Mouse (Mus musculus): ENCODE results near the gene Zfp978. TPM values are rescaled to one million over a fixed set of nuclear protein-coding genes. Genes with fewer than 3 reads are reported as not detected.
"Not testable (repeated sequence)": the region's sequence is repeated elsewhere in the genome, so short reads cannot be mapped to it uniquely, and the experiment has no call there.

The Zfp978 gene
- polyA plus RNA-seq, 1 experiment from 2014 or later: not detected

GRCm38 (mm10) chr4:147418333-147418732, 57.2 kb downstream of the Zfp978 start:
- H3K4me1 ChIP-seq (ENCODE audit: control insufficient read depth, insufficient read depth, low read depth, low read length); H3K9ac ChIP-seq (ENCODE audit: low read depth, low read length); H3K4me3 ChIP-seq (ENCODE audit: low read length); H3K27me3 ChIP-seq (replicated peaks; ENCODE audit: control insufficient read depth, insufficient read depth, low read length); H3K4me2 ChIP-seq (ENCODE audit: low read length); H3K36me3 ChIP-seq (ENCODE audit: control insufficient read depth, insufficient read depth, low read length); ATAC-seq; H3K27ac ChIP-seq (ENCODE audit: low read depth, low read length): not testable (repeated sequence)
- WGBS: 61% methylated on average over 7 of the region's 7 CpGs
- peaks cover 40% of the 10 kb centered on the region for H3K9me3 ChIP-seq (ENCODE audit: control insufficient read depth, low read length)

GRCm38 (mm10) chr4:147419190-147419589, 58.1 kb downstream of the Zfp978 start:
- ATAC-seq; H3K9ac ChIP-seq (ENCODE audit: low read depth, low read length); H3K4me3 ChIP-seq (ENCODE audit: low read length); H3K27ac ChIP-seq (ENCODE audit: low read depth, low read length); H3K27me3 ChIP-seq (replicated peaks; ENCODE audit: control insufficient read depth, insufficient read depth, low read length); H3K4me2 ChIP-seq (ENCODE audit: low read length); H3K4me1 ChIP-seq (ENCODE audit: control insufficient read depth, insufficient read depth, low read depth, low read length); H3K36me3 ChIP-seq (ENCODE audit: control insufficient read depth, insufficient read depth, low read length): not testable (repeated sequence)
- WGBS: 90% methylated on average over 8 of the region's 8 CpGs
- peaks cover 46% of the 10 kb centered on the region for H3K9me3 ChIP-seq (ENCODE audit: control insufficient read depth, low read length)

- H3K9me3 ChIP-seq (ENCODE audit: control insufficient read depth, low read length): peaks cover 49% of the 10 kb centered on the region
- H3K9ac ChIP-seq (ENCODE audit: low read depth, low read length); H3K4me3 ChIP-seq (ENCODE audit: low read length); H3K36me3 ChIP-seq (ENCODE audit: control insufficient read depth, insufficient read depth, low read length); H3K4me2 ChIP-seq (ENCODE audit: low read length); H3K27me3 ChIP-seq (replicated peaks; ENCODE audit: control insufficient read depth, insufficient read depth, low read length); H3K27ac ChIP-seq (ENCODE audit: low read depth, low read length); ATAC-seq; H3K4me1 ChIP-seq (ENCODE audit: control insufficient read depth, insufficient read depth, low read depth, low read length): not testable (repeated sequence)
- 83% methylated on average over 5 of the region's 5 CpGs for WGBS
Measured at GRCm38 (mm10) chr4:147419756-147420590, 58.9 kb downstream of the Zfp978 start.

GRCm38 (mm10) chr4:147420794-147421193, 59.7 kb downstream of the Zfp978 start:
- Histone ChIP-seq H3K4me3 (ENCODE audit: low read length) (no peak overlapping the region), H3K27me3 (replicated peaks; ENCODE audit: control insufficient read depth, insufficient read depth, low read length) (no peaks in the 10 kb centered on the region), H3K9me3 (ENCODE audit: control insufficient read depth, low read length) (peaks cover 53% of the 10 kb centered on the region), H3K4me1 (ENCODE audit: control insufficient read depth, insufficient read depth, low read depth, low read length) (no peaks in the 10 kb centered on the region), H3K36me3 (ENCODE audit: control insufficient read depth, insufficient read depth, low read length) (no peaks in the 10 kb centered on the region), H3K9ac (ENCODE audit: low read depth, low read length) (no peak overlapping the region), H3K27ac (ENCODE audit: low read depth, low read length) (no peak overlapping the region), H3K4me2 (ENCODE audit: low read length) (no peak overlapping the region)
- WGBS: 79% methylated on average over 3 of the region's 3 CpGs
- no peak for ATAC-seq

GRCm38 (mm10) chr4:147421316-147421715, 60.2 kb downstream of the Zfp978 start:
- H3K4me3 ChIP-seq (ENCODE audit: low read length); H3K9ac ChIP-seq (ENCODE audit: low read depth, low read length); H3K4me1 ChIP-seq (ENCODE audit: control insufficient read depth, insufficient read depth, low read depth, low read length); H3K27me3 ChIP-seq (replicated peaks; ENCODE audit: control insufficient read depth, insufficient read depth, low read length); H3K4me2 ChIP-seq (ENCODE audit: low read length); H3K36me3 ChIP-seq (ENCODE audit: control insufficient read depth, insufficient read depth, low read length); ATAC-seq; H3K27ac ChIP-seq (ENCODE audit: low read depth, low read length): not testable (repeated sequence)
- peaks cover 50% of the 10 kb centered on the region for H3K9me3 ChIP-seq (ENCODE audit: control insufficient read depth, low read length)
- 29% methylated on average over 1 of the region's 1 CpGs for WGBS

GRCm38 (mm10) chr4:147423140-147423539, 62.0 kb downstream of the Zfp978 start:
- Histone ChIP-seq H3K9me3 (ENCODE audit: control insufficient read depth, low read length) (peaks cover 40% of the 10 kb centered on the region), H3K27ac (ENCODE audit: low read depth, low read length) (no peak overlapping the region), H3K36me3 (ENCODE audit: control insufficient read depth, insufficient read depth, low read length) (no peaks in the 10 kb centered on the region), H3K4me2 (ENCODE audit: low read length) (no peak overlapping the region), H3K4me3 (ENCODE audit: low read length) (no peak overlapping the region), H3K9ac (ENCODE audit: low read depth, low read length) (no peak overlapping the region), H3K4me1 (ENCODE audit: control insufficient read depth, insufficient read depth, low read depth, low read length) (no peaks in the 10 kb centered on the region), H3K27me3 (replicated peaks; ENCODE audit: control insufficient read depth, insufficient read depth, low read length) (no peaks in the 10 kb centered on the region)
- no peak for ATAC-seq
- 52% methylated on average over 3 of the region's 3 CpGs for WGBS

- ATAC-seq: no peak
- Histone ChIP-seq H3K4me3 (ENCODE audit: low read length) (no peak overlapping the region), H3K36me3 (ENCODE audit: control insufficient read depth, insufficient read depth, low read length) (no peaks in the 10 kb centered on the region), H3K27ac (ENCODE audit: low read depth, low read length) (no peak overlapping the region), H3K27me3 (replicated peaks; ENCODE audit: control insufficient read depth, insufficient read depth, low read length) (no peaks in the 10 kb centered on the region), H3K4me1 (ENCODE audit: control insufficient read depth, insufficient read depth, low read depth, low read length) (no peaks in the 10 kb centered on the region), H3K4me2 (ENCODE audit: low read length) (no peak overlapping the region), H3K9me3 (ENCODE audit: control insufficient read depth, low read length) (peaks cover 39% of the 10 kb centered on the region), H3K9ac (ENCODE audit: low read depth, low read length) (no peak overlapping the region)
- 61% methylated on average over 4 of the region's 4 CpGs for WGBS
Measured at GRCm38 (mm10) chr4:147423641-147424298, 62.7 kb downstream of the Zfp978 start.

- H3K36me3 ChIP-seq (ENCODE audit: control insufficient read depth, insufficient read depth, low read length): not testable (repeated sequence)
Measured at GRCm38 (mm10) chr4:147424404-147424803, 63.3 kb downstream of the Zfp978 start.

GRCm38 (mm10) chr4:147425615-147426347, 64.7 kb downstream of the Zfp978 start:
- H3K36me3 ChIP-seq (ENCODE audit: control insufficient read depth, insufficient read depth, low read length); H3K9ac ChIP-seq (ENCODE audit: low read depth, low read length); H3K4me2 ChIP-seq (ENCODE audit: low read length); H3K27me3 ChIP-seq (replicated peaks; ENCODE audit: control insufficient read depth, insufficient read depth, low read length); H3K4me3 ChIP-seq (ENCODE audit: low read length); H3K4me1 ChIP-seq (ENCODE audit: control insufficient read depth, insufficient read depth, low read depth, low read length); H3K27ac ChIP-seq (ENCODE audit: low read depth, low read length): not testable (repeated sequence)
- WGBS: 57% methylated on average over 5 of the region's 5 CpGs
- ATAC-seq: peak; percentile 59
- peaks cover 37% of the 10 kb centered on the region for H3K9me3 ChIP-seq (ENCODE audit: control insufficient read depth, low read length)

More at GRCm38 (mm10) chr4:147424404-147424803, 63.3 kb downstream of the Zfp978 start:
- H3K9ac ChIP-seq (ENCODE audit: low read depth, low read length); H3K27me3 ChIP-seq (replicated peaks; ENCODE audit: control insufficient read depth, insufficient read depth, low read length); H3K4me3 ChIP-seq (ENCODE audit: low read length); ATAC-seq; H3K4me1 ChIP-seq (ENCODE audit: control insufficient read depth, insufficient read depth, low read depth, low read length); H3K4me2 ChIP-seq (ENCODE audit: low read length); H3K27ac ChIP-seq (ENCODE audit: low read depth, low read length): not testable (repeated sequence)
- WGBS: 61% methylated on average over 3 of the region's 3 CpGs
- peaks cover 39% of the 10 kb centered on the region for H3K9me3 ChIP-seq (ENCODE audit: control insufficient read depth, low read length)

Data from hindbrain, embryonic 16.5 days (tissue).